Mouse (Mus musculus): ENCODE measurements around the gene March7. TPM values are rescaled to one million over a fixed set of nuclear protein-coding genes. Genes with fewer than 3 reads are reported as not detected.

The March7 gene
- polyA plus RNA-seq, 1 experiment from 2014 or later, result 72.6 TPM

DNA sequence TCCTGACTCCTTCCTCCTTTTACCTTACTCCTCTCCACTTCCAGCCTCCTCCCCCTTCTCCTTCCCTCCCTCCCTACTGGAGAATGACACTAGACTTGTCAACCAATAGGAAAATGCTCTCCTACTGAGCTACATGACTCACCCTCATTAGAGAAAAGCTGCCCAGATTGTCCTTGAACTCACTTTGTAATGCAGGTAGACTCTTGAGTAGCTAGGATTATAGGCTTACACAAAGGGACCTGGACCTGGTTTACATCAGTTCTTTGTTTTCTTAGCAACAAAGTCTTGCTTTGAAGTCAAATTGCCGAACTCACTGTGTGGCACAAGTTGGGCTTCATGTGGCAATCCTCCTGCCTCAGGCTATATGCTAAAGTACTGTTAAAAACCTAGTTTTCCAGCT is 12.8 kb upstream of the March7 start:
- no peaks in the 10 kb centered on the region for H3K9me3 ChIP-seq (replicated peaks)
- no peak overlapping the region for H3K27ac ChIP-seq
- no peaks in the 10 kb centered on the region for H3K36me3 ChIP-seq
- ATAC-seq (replicated peaks; ENCODE audit: low FRiP score), result no peak
- no peaks in the 10 kb centered on the region for H3K4me1 ChIP-seq
- no peak overlapping the region for H3K4me3 ChIP-seq (replicated peaks)
- WGBS, result 59% methylated on average over 1 of the region's 1 CpGs
- H3K9ac ChIP-seq, result no peak overlapping the region
- no peaks in the 10 kb centered on the region for H3K27me3 ChIP-seq
- H3K4me2 ChIP-seq, result no peak overlapping the region

- H3K36me3 ChIP-seq, result peaks cover 5% of the 10 kb centered on the region
- H3K27me3 ChIP-seq, result no peaks in the 10 kb centered on the region
- H3K9ac ChIP-seq, result no peak overlapping the region
- WGBS, result 95% methylated on average over 5 of the region's 5 CpGs
- no peak overlapping the region for H3K4me3 ChIP-seq (replicated peaks)
- no peaks in the 10 kb centered on the region for H3K4me1 ChIP-seq
- no peak overlapping the region for H3K4me2 ChIP-seq
- H3K27ac ChIP-seq, result no peak overlapping the region
- no peak for ATAC-seq (replicated peaks; ENCODE audit: low FRiP score)
- no peaks in the 10 kb centered on the region for H3K9me3 ChIP-seq (replicated peaks)
Measured at GRCm38 (mm10) chr2:60200051-60200562, 9.6 kb upstream of the March7 start.

- H3K9ac ChIP-seq, result no peak overlapping the region
- no peaks in the 10 kb centered on the region for H3K9me3 ChIP-seq (replicated peaks)
- no peak overlapping the region for H3K27ac ChIP-seq
- peaks cover 11% of the 10 kb centered on the region for H3K36me3 ChIP-seq
- H3K27me3 ChIP-seq, result no peaks in the 10 kb centered on the region
- no peaks in the 10 kb centered on the region for H3K4me1 ChIP-seq
- H3K4me3 ChIP-seq (replicated peaks), result no peak overlapping the region
- H3K4me2 ChIP-seq, result no peak overlapping the region
- ATAC-seq (replicated peaks; ENCODE audit: low FRiP score), result no peak
- 60% methylated on average over 8 of the region's 8 CpGs for WGBS
Measured at GRCm38 (mm10) chr2:60200667-60201066, 9.0 kb upstream of the March7 start.

DNA sequence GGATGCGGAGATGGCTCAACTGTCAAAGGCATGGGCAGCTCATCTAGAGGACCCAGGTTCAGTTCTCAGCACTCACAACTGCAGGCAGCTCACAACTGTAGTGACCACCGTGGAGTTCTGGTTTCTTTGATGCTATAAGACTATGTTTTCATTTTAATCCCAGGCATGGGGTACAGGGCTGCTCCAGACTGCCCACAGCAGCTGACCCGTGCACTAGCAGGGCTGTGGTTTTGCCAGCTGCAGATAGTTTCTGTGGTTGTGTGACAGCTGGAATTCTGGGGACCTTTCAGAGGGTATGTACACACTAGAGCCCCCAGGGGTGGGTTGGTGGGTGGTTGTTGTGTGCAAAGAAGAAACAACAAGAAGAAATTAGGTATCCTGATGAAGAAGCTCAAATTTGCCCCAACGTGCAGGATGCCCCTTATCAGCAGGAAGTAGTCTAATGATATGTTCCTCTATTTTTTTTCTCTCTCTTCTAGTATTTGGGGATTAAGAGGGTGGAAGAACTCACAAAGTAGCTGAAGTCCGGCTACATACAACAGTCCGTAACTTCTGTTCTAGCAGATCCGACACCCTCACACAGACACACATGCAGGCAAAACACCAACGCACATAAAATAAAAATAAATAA is 6.7 kb upstream of the March7 start:
- 86% methylated on average over 8 of the region's 8 CpGs for WGBS
- no peak overlapping the region for H3K27ac ChIP-seq
- H3K4me1 ChIP-seq, result peaks cover 4% of the 10 kb centered on the region; the same call in 1 of the 2 replicates
- no peaks in the 10 kb centered on the region for H3K9me3 ChIP-seq (replicated peaks)
- H3K4me3 ChIP-seq (replicated peaks), result no peak overlapping the region
- no peak overlapping the region for H3K9ac ChIP-seq
- no peak overlapping the region for H3K4me2 ChIP-seq
- peaks cover 18% of the 10 kb centered on the region for H3K36me3 ChIP-seq
- no peak for ATAC-seq (replicated peaks; ENCODE audit: low FRiP score)
- no peaks in the 10 kb centered on the region for H3K27me3 ChIP-seq

DNA sequence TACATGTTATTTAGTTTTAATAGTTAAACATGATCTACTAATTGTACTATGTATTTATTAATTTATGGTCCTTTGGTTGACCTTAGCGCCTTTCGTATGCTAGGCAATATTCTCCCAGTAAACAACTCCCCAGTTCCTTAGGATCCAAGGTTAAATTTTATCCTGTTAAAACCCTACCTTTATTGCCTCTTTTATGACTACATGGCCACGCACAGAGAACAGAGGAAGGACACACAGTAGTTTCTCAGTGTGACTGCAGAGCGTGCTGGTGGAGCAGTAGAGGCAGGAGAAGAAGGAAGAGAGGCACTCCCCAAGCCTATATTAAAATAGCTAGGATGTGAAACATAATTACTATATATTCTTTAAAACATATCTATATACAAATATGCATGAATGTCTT is 6.0 kb upstream of the March7 start:
- no peak overlapping the region for H3K4me2 ChIP-seq
- H3K9ac ChIP-seq, result no peak overlapping the region
- H3K27ac ChIP-seq, result no peak overlapping the region
- H3K4me1 ChIP-seq, result peaks cover 8% of the 10 kb centered on the region
- peaks cover 18% of the 10 kb centered on the region for H3K36me3 ChIP-seq
- H3K9me3 ChIP-seq (replicated peaks), result no peaks in the 10 kb centered on the region
- no peaks in the 10 kb centered on the region for H3K27me3 ChIP-seq
- ATAC-seq (replicated peaks; ENCODE audit: low FRiP score), result no peak
- no peak overlapping the region for H3K4me3 ChIP-seq (replicated peaks)
- 84% methylated on average over 4 of the region's 4 CpGs for WGBS

- Histone ChIP-seq H3K36me3 (peaks cover 18% of the 10 kb centered on the region), H3K9me3 (replicated peaks) (no peaks in the 10 kb centered on the region), H3K4me3 (replicated peaks) (no peak overlapping the region), H3K9ac (no peak overlapping the region), H3K4me2 (no peak overlapping the region), H3K27ac (no peak overlapping the region), H3K27me3 (no peaks in the 10 kb centered on the region), H3K4me1 (peaks cover 8% of the 10 kb centered on the region)
- ATAC-seq (replicated peaks; ENCODE audit: low FRiP score), result no peak
- 81% methylated on average over 6 of the region's 6 CpGs for WGBS
Measured at GRCm38 (mm10) chr2:60204162-60204561, 5.5 kb upstream of the March7 start.

- Histone ChIP-seq H3K4me2 (no peak overlapping the region), H3K27ac (no peak overlapping the region), H3K36me3 (peaks cover 18% of the 10 kb centered on the region), H3K27me3 (no peaks in the 10 kb centered on the region), H3K4me3 (replicated peaks) (no peak overlapping the region), H3K9me3 (replicated peaks) (no peaks in the 10 kb centered on the region), H3K4me1 (peaks cover 10% of the 10 kb centered on the region), H3K9ac (no peak overlapping the region)
- WGBS, result 75% methylated on average over 6 of the region's 6 CpGs
- ATAC-seq (replicated peaks; ENCODE audit: low FRiP score), result no peak
Measured at GRCm38 (mm10) chr2:60205795-60206194, 3.9 kb upstream of the March7 start.

GRCm38 (mm10) chr2:60209122-60209611 is 520 bp upstream of the March7 start:
- Histone ChIP-seq H3K4me3 (replicated peaks) (peak overlapping the region; percentile 92), H3K27ac (peak overlapping the region; percentile 91), H3K9ac (peak overlapping the region; percentile 93), H3K4me2 (peak overlapping the region; percentile 59), H3K4me1 (peaks cover 32% of the 10 kb centered on the region), H3K36me3 (peaks cover 33% of the 10 kb centered on the region), H3K27me3 (no peaks in the 10 kb centered on the region), H3K9me3 (replicated peaks) (no peaks in the 10 kb centered on the region)
- WGBS, result under 1% methylated on average over 35 of the region's 35 CpGs
- peak; percentile 70 for ATAC-seq (replicated peaks; ENCODE audit: low FRiP score)

DNA sequence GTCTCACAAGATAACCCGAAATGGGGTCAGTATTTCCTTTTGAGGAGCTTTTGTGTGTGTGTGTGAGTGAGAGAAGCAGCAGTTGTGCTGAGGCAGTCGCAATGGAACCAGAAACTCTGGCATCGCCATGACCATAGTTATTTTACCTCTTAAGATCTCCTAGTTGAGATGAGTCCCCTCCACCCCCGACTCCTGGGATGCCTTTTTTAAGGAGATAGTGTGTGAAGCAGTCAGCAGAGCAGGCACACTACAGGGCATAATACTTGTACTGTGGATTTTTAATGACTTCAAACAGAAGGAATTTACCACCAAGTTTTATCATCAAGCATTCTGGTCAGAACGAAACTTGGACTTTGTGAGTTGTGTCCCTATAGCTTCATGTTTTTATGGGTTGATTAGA is 1.1 kb downstream of the March7 start:
- Histone ChIP-seq H3K9ac (peak overlapping the region; percentile 93), H3K9me3 (replicated peaks) (no peaks in the 10 kb centered on the region), H3K27ac (no peak overlapping the region), H3K4me1 (peaks cover 39% of the 10 kb centered on the region), H3K4me3 (replicated peaks) (peak overlapping the region; percentile 92), H3K36me3 (peaks cover 25% of the 10 kb centered on the region), H3K27me3 (no peaks in the 10 kb centered on the region), H3K4me2 (peak overlapping the region; percentile 70)
- 17% methylated on average over 5 of the region's 5 CpGs for WGBS
- ATAC-seq (replicated peaks; ENCODE audit: low FRiP score), result no peak

DNA sequence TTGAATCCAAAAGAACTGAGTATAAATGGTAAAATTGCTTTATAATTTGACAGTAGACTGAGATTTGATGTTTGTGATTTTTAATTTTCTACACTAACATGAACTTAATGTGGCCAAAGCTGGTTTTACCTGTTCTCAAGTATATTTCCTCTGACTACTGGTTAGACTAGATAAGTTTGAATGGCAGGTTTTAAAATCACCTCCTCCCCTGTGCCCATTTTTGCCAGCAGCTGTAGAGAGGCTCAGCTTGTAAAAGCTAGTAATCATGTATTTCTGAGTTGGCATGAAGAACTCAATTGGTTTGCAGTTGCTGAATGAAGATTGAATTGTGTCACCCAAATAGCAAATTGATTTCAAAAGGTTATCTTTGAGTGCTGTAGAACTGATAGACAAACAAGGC is 2.8 kb downstream of the March7 start:
- no peak overlapping the region for H3K4me2 ChIP-seq
- no peak for ATAC-seq (replicated peaks; ENCODE audit: low FRiP score)
- H3K27ac ChIP-seq, result no peak overlapping the region
- H3K4me3 ChIP-seq (replicated peaks), result no peak overlapping the region
- H3K4me1 ChIP-seq, result peaks cover 46% of the 10 kb centered on the region
- H3K36me3 ChIP-seq, result peaks cover 29% of the 10 kb centered on the region
- no peaks in the 10 kb centered on the region for H3K9me3 ChIP-seq (replicated peaks)
- no peak overlapping the region for H3K9ac ChIP-seq
- H3K27me3 ChIP-seq, result no peaks in the 10 kb centered on the region

GRCm38 (mm10) chr2:60214683-60215082 is 5.0 kb downstream of the March7 start:
- H3K4me3 ChIP-seq (replicated peaks), result no peak overlapping the region
- WGBS, result 95% methylated on average over 2 of the region's 2 CpGs

DNA sequence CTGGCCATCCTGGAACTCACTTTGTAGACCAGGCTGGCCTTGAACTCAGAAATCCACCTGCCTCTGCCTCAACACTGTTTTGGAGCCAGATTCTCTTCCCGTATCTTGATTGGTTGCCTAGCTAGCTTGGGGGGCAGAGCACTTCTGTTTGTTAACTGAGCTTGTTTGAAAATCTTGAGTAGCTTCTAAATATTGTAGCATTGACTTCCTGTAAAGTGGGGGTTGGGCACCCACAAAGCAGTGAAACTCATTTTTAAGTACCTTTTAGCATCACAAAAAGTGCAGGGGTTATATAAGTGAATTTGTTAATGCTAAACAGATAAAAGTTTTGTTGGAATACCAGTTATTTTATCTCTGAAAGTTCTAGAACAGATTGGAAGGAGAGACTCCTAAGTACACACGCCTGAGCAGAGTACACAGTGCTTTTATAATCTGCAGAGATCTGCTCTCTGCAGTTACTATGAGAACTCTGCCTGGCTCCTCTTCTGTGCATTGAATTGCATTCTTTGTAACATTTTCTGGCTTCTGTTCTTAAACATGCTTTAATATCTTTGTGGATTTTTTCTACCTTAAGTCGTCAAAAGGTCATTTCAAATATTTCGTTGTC is 7.0 kb downstream of the March7 start:
- Histone ChIP-seq H3K27me3 (no peaks in the 10 kb centered on the region), H3K9me3 (replicated peaks) (no peaks in the 10 kb centered on the region), H3K4me2 (no peak overlapping the region), H3K36me3 (peaks cover 24% of the 10 kb centered on the region), H3K4me3 (replicated peaks) (no peak overlapping the region), H3K4me1 (peaks cover 37% of the 10 kb centered on the region), H3K27ac (no peak overlapping the region), H3K9ac (no peak overlapping the region)
- ATAC-seq (replicated peaks; ENCODE audit: low FRiP score), result no peak
- 87% methylated on average over 4 of the region's 4 CpGs for WGBS

More at GRCm38 (mm10) chr2:60214683-60215082, 5.0 kb downstream of the March7 start:
- Histone ChIP-seq H3K9ac (no peak overlapping the region), H3K4me2 (no peak overlapping the region), H3K27ac (no peak overlapping the region), H3K27me3 (no peaks in the 10 kb centered on the region), H3K9me3 (replicated peaks) (no peaks in the 10 kb centered on the region), H3K36me3 (peaks cover 29% of the 10 kb centered on the region), H3K4me1 (peaks cover 37% of the 10 kb centered on the region)
- ATAC-seq (replicated peaks; ENCODE audit: low FRiP score), result no peak

Measured in kidney, embryonic 15.5 days (tissue).